ENCODE assay signal across 9 mouse cellular contexts in genomic region chr1:83187154-83187553, GRCm38 (mm10). TPM values are rescaled to one million over a fixed set of nuclear protein-coding genes. Genes with fewer than 3 reads are reported as not detected.
DNase-seq lines count a peak whose midpoint lies in the region; ATAC-seq and TF ChIP-seq lines count a peak whose summit lies in the region.
"Had no signal": no experiment of that assay in that cellular context is flagged by ENCODE, and none has a peak within 500 bp of the region (broad histone marks: within the 10 kb centered on the region; RNA-seq: fewer than 3 reads in every experiment).

No protein-coding gene starts in this region.

- no peak for DNase-seq in cerebellum, adult 2 months
- no peak for DNase-seq in cerebellum, adult 11-12 months
- peak; percentile 36 for DNase-seq in neural tube, embryonic 10.5 days (ENCODE audit: extremely low spot score, low spot score)
- peak; percentile 9 for DNase-seq in c-Kit-positive CD71-positive TER-119-positive erythroid progenitor cells, embryonic 14.5 days (ENCODE audit: low spot score)
- peak; percentile 59 for DNase-seq in hindbrain, postnatal 0 days (ENCODE audit: low spot score)
- DNase-seq in limb, embryonic 14.5 days (ENCODE audit: low spot score): peak; percentile 37
- DNase-seq in skeletal muscle tissue, adult 2 months (ENCODE audit: low read depth, low spot score): peak; percentile 6

- no peak for ATAC-seq in neural tube, embryonic 15.5 days (ENCODE audit: low FRiP score)
- ATAC-seq in hindbrain, postnatal 0 days: no peak
- no peak for ATAC-seq in limb, embryonic 14.5 days (ENCODE audit: low FRiP score, low read depth)

- H3K27ac ChIP-seq in cerebellum, adult 2 months (ENCODE audit: insufficient read depth, low read length): no peak overlapping the region
- no peak overlapping the region for H3K27ac ChIP-seq in neural tube, embryonic 15.5 days (replicated peaks)
- H3K27ac ChIP-seq in hindbrain, postnatal 0 days: no peak overlapping the region
- no peak overlapping the region for H3K27ac ChIP-seq in limb, embryonic 14.5 days (replicated peaks; ENCODE audit: low read depth, low read length)
- H3K27ac ChIP-seq: neural tube, embryonic 12.5 days had no signal

- TF ChIP-seq POLR2A in cerebellum, adult 2 months (IDR thresholded peaks at IDR 0.05; ENCODE audit: borderline replicate concordance, insufficient read depth, low read length): no peak
- no peak for TF ChIP-seq POLR2A in limb, embryonic 14.5 days (IDR thresholded peaks at IDR 0.05; ENCODE audit: borderline replicate concordance, extremely low read depth, insufficient read depth, insufficient read length)

- peak; percentile 46 for TF ChIP-seq CTCF in cerebellum, adult 2 months (IDR thresholded peaks at IDR 0.05; ENCODE audit: borderline replicate concordance, insufficient read depth, low read depth, low read length)
- TF ChIP-seq CTCF in hindbrain, postnatal 0 days (IDR thresholded peaks at IDR 0.05; ENCODE audit: low read depth): peak; percentile 77

- H3K4me3 ChIP-seq in cerebellum, adult 2 months (replicated peaks; ENCODE audit: insufficient read depth, low read depth, low read length): no peak overlapping the region
- H3K4me3 ChIP-seq in neural tube, embryonic 15.5 days (replicated peaks): no peak overlapping the region
- H3K4me3 ChIP-seq in hindbrain, postnatal 0 days (ENCODE audit: low read length): no peak overlapping the region
- no peak overlapping the region for H3K4me3 ChIP-seq in limb, embryonic 14.5 days (replicated peaks; ENCODE audit: low read length)
- H3K4me3 ChIP-seq: neural tube, embryonic 12.5 days had no signal

- no peak overlapping the region for H3K4me2 ChIP-seq in neural tube, embryonic 15.5 days
- no peak overlapping the region for H3K4me2 ChIP-seq in hindbrain, postnatal 0 days (ENCODE audit: low read depth, low read length)
- no peak overlapping the region for H3K4me2 ChIP-seq in limb, embryonic 14.5 days (replicated peaks; ENCODE audit: low read depth, low read length, severe bottlenecking)
- H3K4me2 ChIP-seq: neural tube, embryonic 12.5 days had no signal

- H3K36me3 ChIP-seq in neural tube, embryonic 15.5 days: no peaks in the 10 kb centered on the region
- no peaks in the 10 kb centered on the region for H3K36me3 ChIP-seq in hindbrain, postnatal 0 days (ENCODE audit: insufficient read depth, low read length)
- H3K36me3 ChIP-seq in limb, embryonic 14.5 days (ENCODE audit: control insufficient read depth, insufficient read depth, low read length): no peaks in the 10 kb centered on the region
- H3K36me3 ChIP-seq: neural tube, embryonic 12.5 days had no signal

- H3K9me3 ChIP-seq in neural tube, embryonic 15.5 days (replicated peaks): no peaks in the 10 kb centered on the region
- no peaks in the 10 kb centered on the region for H3K9me3 ChIP-seq in hindbrain, postnatal 0 days (ENCODE audit: low read length)
- H3K9me3 ChIP-seq in limb, embryonic 14.5 days (ENCODE audit: control insufficient read depth, low read length): no peaks in the 10 kb centered on the region
- H3K9me3 ChIP-seq: neural tube, embryonic 12.5 days had no signal

- no peaks in the 10 kb centered on the region for H3K4me1 ChIP-seq in cerebellum, adult 2 months (ENCODE audit: control insufficient read depth, insufficient read depth, low read length)
- H3K4me1 ChIP-seq in neural tube, embryonic 15.5 days: no peaks in the 10 kb centered on the region
- H3K4me1 ChIP-seq in hindbrain, postnatal 0 days (ENCODE audit: insufficient read depth, low read length): no peaks in the 10 kb centered on the region
- no peaks in the 10 kb centered on the region for H3K4me1 ChIP-seq in limb, embryonic 14.5 days (ENCODE audit: control insufficient read depth, insufficient read depth, low read length)
- H3K4me1 ChIP-seq: neural tube, embryonic 12.5 days had no signal

- 69% methylated on average over 2 of the region's 2 CpGs for WGBS in cerebellum, adult 2 months
- WGBS in neural tube, embryonic 15.5 days: 59% methylated on average over 2 of the region's 2 CpGs
- 59% methylated on average over 2 of the region's 2 CpGs for WGBS in hindbrain, postnatal 0 days
- 63% methylated on average over 2 of the region's 2 CpGs for WGBS in limb, embryonic 14.5 days

- no peaks in the 10 kb centered on the region for H3K27me3 ChIP-seq in cerebellum, adult 2 months (ENCODE audit: control insufficient read depth, insufficient read depth, low read length)
- no peaks in the 10 kb centered on the region for H3K27me3 ChIP-seq in neural tube, embryonic 15.5 days (replicated peaks)
- no peaks in the 10 kb centered on the region for H3K27me3 ChIP-seq in hindbrain, postnatal 0 days (ENCODE audit: insufficient read depth, low read length)
- H3K27me3 ChIP-seq in limb, embryonic 14.5 days (ENCODE audit: control insufficient read depth, insufficient read depth, low read length): no peaks in the 10 kb centered on the region
- H3K27me3 ChIP-seq: neural tube, embryonic 12.5 days had no signal

- no peak overlapping the region for H3K9ac ChIP-seq in neural tube, embryonic 15.5 days (replicated peaks)
- H3K9ac ChIP-seq in hindbrain, postnatal 0 days (replicated peaks; ENCODE audit: low read length): no peak overlapping the region
- no peak overlapping the region for H3K9ac ChIP-seq in limb, embryonic 14.5 days (ENCODE audit: low read depth, low read length, severe bottlenecking)
- H3K9ac ChIP-seq: neural tube, embryonic 12.5 days had no signal

RNA-seq across cellular contexts. Expression of gene Daw1, which starts 27.6 kb away (rescaled TPM):
- 0.46 and 0.74 TPM in 2 replicates for polyA plus RNA-seq in cerebellum, adult 2 months (2012; rRNA removed)
- 1.2 and 1.4 TPM in 2 replicates for polyA plus RNA-seq in neural tube, embryonic 15.5 days (2015; fragmentation: Nextera tagmentation; extraction: Ambion mirVana)
- 0.94 and 1.5 TPM in 2 replicates for total RNA-seq in hindbrain, postnatal 0 days (2014; rRNA removed)
- 1.5 and 2.3 TPM in 2 replicates for polyA plus RNA-seq in hindbrain, postnatal 0 days (2015; fragmentation: Nextera tagmentation; extraction: Ambion mirVana)
- polyA plus RNA-seq in limb, embryonic 14.5 days (2012; rRNA removed): 0.36 and 0.45 TPM in 2 replicates
- 0.18 and 0.29 TPM in 2 replicates for polyA plus RNA-seq in limb, embryonic 14.5 days (2014; fragmentation: Nextera tagmentation; extraction: Ambion mirVana)
- polyA plus RNA-seq: neural tube, embryonic 12.5 days had no signal

Comparison
In these comparisons a context has a peak if more than half of its experiments do, and no peak if none do; other contexts are left out.
1. DNase-seq: peak in neural tube, embryonic 10.5 days (single experiment), c-Kit-positive CD71-positive TER-119-positive erythroid progenitor cells, embryonic 14.5 days (single experiment), hindbrain, postnatal 0 days (single experiment), limb, embryonic 14.5 days (single experiment) and skeletal muscle tissue, adult 2 months (single experiment); none in cerebellum, adult 2 months (0 of 2) and cerebellum, adult 11-12 months (single experiment).